Mouse (Mus musculus) hindbrain, embryonic 16.5 days (tissue): ENCODE results near the gene Synpo2. TPM values are rescaled to one million over a fixed set of nuclear protein-coding genes. Genes with fewer than 3 reads are reported as not detected.

ENCODE experiments used
- ATAC-seq: fragments of 200-750 bp; cut with Nextera tagmentation; 2 replicates; pipeline ENCODE4 v1.8.0; 2017; ENCODE audit warnings: moderate TSS enrichment, moderate library complexity
- H3K27ac ChIP-seq: fragments of 300-500 bp; sonication (generic); 2 replicates; pipeline ENCODE4 v1.5.1; 2014; ENCODE audit warnings: low read depth, mild to moderate bottlenecking, control low read depth, low read length, moderate library complexity
- H3K27me3 ChIP-seq: fragments of 300-500 bp; sonication (generic); replicated peaks from 2 replicates; pipeline ENCODE4 v1.6.1; 2014; ENCODE audit warnings: low read length; ENCODE audit not compliant: control insufficient read depth, insufficient read depth
- H3K36me3 ChIP-seq: fragments of 300-500 bp; sonication (generic); 2 replicates; pipeline ENCODE4 v1.6.1; 2014; ENCODE audit warnings: mild to moderate bottlenecking, low read length, moderate library complexity, mixed read lengths; ENCODE audit not compliant: control insufficient read depth, insufficient read depth
- H3K4me1 ChIP-seq: fragments of 300-500 bp; sonication (generic); 2 replicates; pipeline ENCODE4 v1.6.1; 2014; ENCODE audit warnings: low read depth, low read length; ENCODE audit not compliant: control insufficient read depth, insufficient read depth
- H3K4me2 ChIP-seq: fragments of 300-500 bp; sonication (generic); 2 replicates; pipeline ENCODE4 v1.6.1; 2014; ENCODE audit warnings: mild to moderate bottlenecking, low read length, control low read depth, moderate library complexity
- H3K4me3 ChIP-seq: fragments of 300-500 bp; sonication (generic); 2 replicates; pipeline ENCODE4 v1.5.1; 2014; ENCODE audit warnings: mild to moderate bottlenecking, low read length, control low read depth, moderate library complexity
- H3K9ac ChIP-seq: fragments of 300-500 bp; sonication (generic); 2 replicates; pipeline ENCODE4 v1.6.1; 2014; ENCODE audit warnings: low read depth, mild to moderate bottlenecking, control low read depth, low read length, moderate library complexity
- H3K9me3 ChIP-seq: fragments of 300-500 bp; sonication (generic); 2 replicates; pipeline ENCODE4 v1.6.1; 2014; ENCODE audit warnings: mild to moderate bottlenecking, low read length, moderate library complexity; ENCODE audit not compliant: control insufficient read depth
- WGBS: fragments of 180-500 bp; shearing (Covaris S2); extraction: QIAGEN DNeasy Blood & Tissue Kit; methylation state at CpG from one replicate; pipeline ENCODE4 v1.1.7; 2014; 5-methylcytosine and 5-hydroxymethylcytosine counted together
- polyA plus RNA-seq: library from polyadenylated mRNA; unstranded; fragments of >200 nt; fragmentation: Nextera tagmentation; extraction: Ambion mirVana; gene quantifications from 2 replicates; pipeline ENCODE4 v1.2.1, GENCODE M21; 2015

Synpo2 gene
- polyA plus RNA-seq, 1 experiment from 2014 or later, result 0.99 TPM

DNA sequence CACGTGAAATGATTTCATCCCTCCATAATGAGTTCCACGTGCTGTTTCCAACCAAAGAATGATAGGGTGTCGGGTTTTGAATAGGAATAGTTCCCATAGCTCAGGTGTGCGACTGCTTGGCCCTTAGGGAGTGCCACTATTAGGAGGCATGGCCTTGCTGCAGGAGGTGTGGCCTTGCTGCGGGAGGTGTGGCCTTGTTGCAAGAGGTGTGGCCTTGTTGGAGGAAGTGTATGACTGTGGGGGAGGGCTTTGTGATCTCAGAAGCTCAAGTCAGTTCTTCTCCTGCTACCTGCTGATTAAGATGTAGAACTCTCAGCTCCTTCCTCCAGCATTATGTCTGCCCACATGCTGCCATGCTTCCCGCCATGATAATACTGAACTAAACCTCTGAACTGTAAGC, 17.3 kb downstream of the Synpo2 start:
- Histone ChIP-seq H3K9ac (no peak overlapping the region), H3K4me2 (no peak overlapping the region), H3K4me3 (no peak overlapping the region), H3K36me3 (no peaks in the 10 kb centered on the region), H3K27ac (no peak overlapping the region), H3K27me3 (no peaks in the 10 kb centered on the region), H3K4me1 (no peaks in the 10 kb centered on the region), H3K9me3 (no peaks in the 10 kb centered on the region)
- 70% methylated on average over 6 of the region's 6 CpGs for WGBS
- no peak for ATAC-seq

DNA sequence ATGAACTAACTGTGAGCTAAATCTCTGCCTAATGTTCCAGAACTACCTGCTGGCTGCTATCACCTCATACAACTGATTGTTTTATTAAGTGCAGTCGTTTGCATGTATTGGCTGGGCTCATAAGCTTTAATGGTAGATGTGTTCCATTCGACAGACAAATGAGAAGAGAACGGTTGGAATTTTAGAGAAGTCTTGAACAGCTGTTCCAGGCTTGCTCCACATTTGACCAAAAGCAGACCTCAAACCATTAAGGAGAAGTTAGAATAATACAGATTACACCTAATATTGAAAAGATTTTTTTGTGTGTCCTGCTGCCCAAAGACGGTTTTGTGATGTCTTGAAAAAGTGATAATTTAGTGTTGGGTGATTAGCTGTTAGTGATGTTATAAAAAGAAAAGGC, 27.1 kb downstream of the Synpo2 start:
- H3K27ac ChIP-seq, result no peak overlapping the region
- 78% methylated on average over 4 of the region's 4 CpGs for WGBS
- H3K4me1 ChIP-seq, result no peaks in the 10 kb centered on the region
- no peaks in the 10 kb centered on the region for H3K9me3 ChIP-seq
- no peaks in the 10 kb centered on the region for H3K36me3 ChIP-seq
- H3K27me3 ChIP-seq, result no peaks in the 10 kb centered on the region
- H3K9ac ChIP-seq, result no peak overlapping the region
- ATAC-seq, result no peak
- H3K4me3 ChIP-seq, result no peak overlapping the region
- H3K4me2 ChIP-seq, result no peak overlapping the region

DNA sequence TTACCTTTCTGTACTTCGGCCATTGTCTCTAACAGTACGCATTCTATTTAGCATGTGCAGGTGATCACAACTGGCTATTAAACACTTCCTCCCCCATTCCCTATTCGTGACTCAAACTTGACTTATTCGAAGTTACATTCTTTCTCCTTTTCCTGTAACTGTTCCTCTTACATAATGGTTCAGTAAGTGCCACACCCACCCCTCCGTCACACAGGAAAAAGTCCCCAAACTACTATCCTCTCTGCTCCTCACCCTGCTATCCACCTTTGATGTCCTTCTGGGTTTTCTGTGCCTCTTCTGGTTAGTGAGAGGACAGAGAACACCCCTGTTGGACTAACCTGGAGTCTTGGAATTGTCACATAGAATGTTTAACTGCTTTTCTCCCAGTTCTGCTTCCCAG, 28.6 kb downstream of the Synpo2 start:
- Histone ChIP-seq H3K4me2 (no peak overlapping the region), H3K9ac (no peak overlapping the region), H3K9me3 (no peaks in the 10 kb centered on the region), H3K36me3 (no peaks in the 10 kb centered on the region), H3K27me3 (no peaks in the 10 kb centered on the region), H3K4me3 (no peak overlapping the region), H3K4me1 (no peaks in the 10 kb centered on the region), H3K27ac (no peak overlapping the region)
- no peak for ATAC-seq
- 82% methylated on average over 5 of the region's 5 CpGs for WGBS

DNA sequence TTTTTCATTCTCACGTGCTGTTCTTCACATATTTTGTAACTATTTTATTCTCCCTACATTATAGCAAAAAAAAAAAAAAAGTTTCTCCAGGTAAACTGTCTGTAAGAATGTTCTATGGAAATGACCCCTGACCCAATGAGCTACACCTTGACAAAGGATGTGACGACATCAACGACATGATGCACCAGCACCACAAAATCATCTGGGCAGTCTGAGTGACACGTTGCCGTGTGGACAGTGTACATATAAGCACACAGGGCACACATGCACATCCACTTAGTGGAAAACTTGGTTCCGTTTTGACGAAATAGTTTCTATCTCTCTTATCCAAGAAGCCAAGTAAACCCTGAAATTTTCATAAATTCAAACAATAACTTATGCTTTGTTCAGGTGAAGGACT, 30.5 kb downstream of the Synpo2 start:
- 90% methylated on average over 7 of the region's 7 CpGs for WGBS

DNA sequence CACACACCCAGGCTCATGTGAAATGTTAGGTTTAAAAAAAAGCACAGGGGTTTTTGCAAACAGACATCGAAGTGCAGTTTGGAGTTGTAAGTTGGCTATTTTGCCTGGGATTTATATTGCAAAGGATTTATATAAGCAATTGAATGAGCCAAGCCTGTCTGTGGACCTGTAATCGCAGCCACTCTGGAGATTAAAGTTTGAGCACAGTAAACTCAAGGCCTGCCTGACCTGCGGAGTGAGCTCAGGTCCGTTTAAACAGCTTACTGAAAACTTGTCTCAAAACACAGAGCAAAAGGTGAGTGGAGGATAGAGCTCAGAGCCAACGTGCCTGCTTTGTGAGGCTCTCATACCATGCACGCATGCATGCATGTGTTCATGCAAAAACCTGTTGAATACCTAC, 30.9 kb downstream of the Synpo2 start:
- no peaks in the 10 kb centered on the region for H3K36me3 ChIP-seq
- H3K4me2 ChIP-seq, result no peak overlapping the region
- H3K9me3 ChIP-seq, result no peaks in the 10 kb centered on the region
- no peak overlapping the region for H3K4me3 ChIP-seq
- H3K27ac ChIP-seq, result no peak overlapping the region
- no peaks in the 10 kb centered on the region for H3K27me3 ChIP-seq
- no peak for ATAC-seq
- H3K4me1 ChIP-seq, result no peaks in the 10 kb centered on the region
- H3K9ac ChIP-seq, result no peak overlapping the region
- 79% methylated on average over 6 of the region's 6 CpGs for WGBS

More for the DNA sequence above, 30.5 kb downstream of the Synpo2 start:
- Histone ChIP-seq H3K4me1 (no peaks in the 10 kb centered on the region), H3K27ac (no peak overlapping the region), H3K27me3 (no peaks in the 10 kb centered on the region), H3K36me3 (no peaks in the 10 kb centered on the region), H3K9ac (no peak overlapping the region), H3K4me2 (no peak overlapping the region), H3K4me3 (no peak overlapping the region), H3K9me3 (no peaks in the 10 kb centered on the region)
- ATAC-seq, result no peak

DNA sequence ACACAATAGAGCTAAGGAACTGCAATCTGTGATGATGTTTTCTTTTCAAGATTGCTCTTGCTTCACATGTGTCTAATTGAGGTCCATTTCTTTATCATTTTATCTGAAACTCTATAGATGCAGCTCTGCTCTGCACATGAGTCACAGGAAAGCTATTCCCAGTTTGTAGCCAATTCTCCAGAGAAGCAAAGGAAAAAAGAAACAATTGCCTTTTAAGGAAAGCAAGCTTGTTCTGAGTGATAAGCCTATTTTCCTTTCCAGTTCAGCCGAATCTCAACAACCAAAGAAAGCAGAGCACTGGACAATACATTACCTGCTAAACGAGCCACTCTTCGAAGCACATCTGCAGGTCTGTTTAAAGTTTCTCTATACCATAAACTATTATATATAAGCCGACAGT, 31.3 kb downstream of the Synpo2 start:
- Histone ChIP-seq H3K4me3 (no peak overlapping the region), H3K27ac (no peak overlapping the region), H3K4me2 (no peak overlapping the region), H3K9me3 (no peaks in the 10 kb centered on the region), H3K36me3 (no peaks in the 10 kb centered on the region), H3K9ac (no peak overlapping the region), H3K4me1 (no peaks in the 10 kb centered on the region), H3K27me3 (no peaks in the 10 kb centered on the region)
- WGBS, result 70% methylated on average over 4 of the region's 4 CpGs
- no peak for ATAC-seq

DNA sequence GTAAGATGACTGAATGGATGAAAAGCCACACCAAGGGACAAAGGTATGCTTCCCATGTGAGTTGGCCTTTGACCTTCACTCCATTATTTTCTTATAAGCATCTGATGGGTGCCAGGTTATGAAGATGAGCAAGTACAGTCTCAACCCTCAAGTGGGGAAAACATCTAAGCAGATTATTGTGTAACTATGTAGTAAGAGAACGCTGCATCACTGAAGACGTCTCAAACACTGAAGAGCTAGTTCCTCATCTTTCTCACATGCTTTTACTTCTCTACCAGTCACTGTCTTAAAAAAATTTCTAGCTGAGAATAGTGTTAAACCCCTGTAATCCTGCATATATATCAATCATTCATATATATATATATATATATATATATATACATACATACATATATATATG, 34.2 kb downstream of the Synpo2 start:
- Histone ChIP-seq H3K9me3 (no peaks in the 10 kb centered on the region), H3K4me1 (no peaks in the 10 kb centered on the region), H3K9ac (no peak overlapping the region), H3K36me3 (no peaks in the 10 kb centered on the region), H3K27me3 (no peaks in the 10 kb centered on the region), H3K4me3 (no peak overlapping the region), H3K4me2 (no peak overlapping the region), H3K27ac (no peak overlapping the region)
- WGBS, result 92% methylated on average over 2 of the region's 2 CpGs
- ATAC-seq, result no peak

DNA sequence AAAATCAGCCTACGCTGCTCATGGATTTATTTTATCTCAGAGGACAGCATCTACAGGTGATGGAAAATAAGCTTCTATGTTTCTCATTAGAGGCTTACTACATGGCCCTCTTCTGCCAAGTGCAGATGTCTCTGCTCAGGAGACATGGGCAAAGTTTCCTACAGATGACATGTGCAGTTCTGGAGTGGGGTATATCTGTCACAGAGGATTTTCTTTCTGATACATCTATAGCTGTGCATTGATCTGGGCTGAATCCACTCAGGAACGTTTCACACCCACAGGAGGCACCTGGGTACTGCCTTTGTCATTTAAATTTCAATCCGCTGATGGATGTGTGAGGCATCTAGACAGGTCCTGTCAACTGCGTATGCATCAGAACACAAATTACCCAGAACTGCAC, 42.2 kb downstream of the Synpo2 start:
- Histone ChIP-seq H3K4me2 (no peak overlapping the region), H3K9ac (no peak overlapping the region), H3K27ac (no peak overlapping the region), H3K36me3 (no peaks in the 10 kb centered on the region), H3K27me3 (no peaks in the 10 kb centered on the region), H3K9me3 (no peaks in the 10 kb centered on the region), H3K4me3 (no peak overlapping the region), H3K4me1 (no peaks in the 10 kb centered on the region)
- WGBS, result 80% methylated on average over 4 of the region's 4 CpGs
- ATAC-seq, result no peak

DNA sequence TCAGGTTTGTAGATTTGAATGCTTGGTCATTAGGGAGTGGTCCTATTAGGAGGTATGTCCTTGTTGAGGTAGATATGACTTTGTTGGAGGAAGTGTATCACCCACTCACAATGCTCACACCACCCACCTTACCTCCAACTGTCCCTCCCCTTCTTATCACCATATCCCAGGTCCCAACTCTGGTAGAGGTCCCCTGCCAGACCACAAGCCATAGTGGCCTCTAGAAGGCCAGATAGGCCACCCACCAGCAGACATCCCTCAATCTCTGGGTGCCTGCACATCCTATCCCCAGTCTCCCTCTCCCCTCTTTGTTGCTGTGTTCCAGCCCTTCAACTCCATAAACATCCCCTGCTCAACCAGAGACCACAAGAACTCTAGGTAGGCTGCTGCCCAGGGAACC, 44.3 kb downstream of the Synpo2 start:
- Histone ChIP-seq H3K4me2 (no peak overlapping the region), H3K36me3 (no peaks in the 10 kb centered on the region), H3K27ac (no peak overlapping the region), H3K9ac (no peak overlapping the region), H3K9me3 (no peaks in the 10 kb centered on the region), H3K4me3 (no peak overlapping the region), H3K4me1 (no peaks in the 10 kb centered on the region), H3K27me3 (no peaks in the 10 kb centered on the region)
- no peak for ATAC-seq

DNA sequence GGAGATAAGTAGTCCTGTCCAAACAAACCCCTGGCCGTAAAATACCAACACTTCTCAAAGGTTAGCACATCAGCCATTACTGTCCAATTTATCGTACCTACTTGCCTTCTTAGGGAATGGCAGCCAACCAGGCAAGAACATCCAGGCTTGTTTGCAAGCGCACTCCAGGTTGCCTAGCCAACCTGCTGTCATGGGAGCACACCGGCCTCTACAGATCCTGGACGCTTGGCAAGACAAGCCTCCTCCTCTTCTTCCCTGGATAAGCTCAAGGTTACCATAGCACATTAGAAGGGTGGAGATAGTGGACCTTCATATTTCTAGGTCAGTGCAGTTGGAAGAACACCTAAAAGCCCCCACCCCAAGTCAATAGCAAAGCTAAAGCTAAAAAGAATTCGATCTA, 45.6 kb downstream of the Synpo2 start:
- no peaks in the 10 kb centered on the region for H3K36me3 ChIP-seq
- H3K4me2 ChIP-seq, result no peak overlapping the region
- WGBS, result 81% methylated on average over 6 of the region's 6 CpGs
- H3K9me3 ChIP-seq, result no peaks in the 10 kb centered on the region
- H3K4me3 ChIP-seq, result no peak overlapping the region
- no peak overlapping the region for H3K27ac ChIP-seq
- H3K4me1 ChIP-seq, result no peaks in the 10 kb centered on the region
- peak; percentile 20; the same call in 1 of the 2 replicates for ATAC-seq
- H3K27me3 ChIP-seq, result no peaks in the 10 kb centered on the region
- H3K9ac ChIP-seq, result no peak overlapping the region
